7 mouse cellular contexts compared by ENCODE assay signal in the genomic region with DNA sequence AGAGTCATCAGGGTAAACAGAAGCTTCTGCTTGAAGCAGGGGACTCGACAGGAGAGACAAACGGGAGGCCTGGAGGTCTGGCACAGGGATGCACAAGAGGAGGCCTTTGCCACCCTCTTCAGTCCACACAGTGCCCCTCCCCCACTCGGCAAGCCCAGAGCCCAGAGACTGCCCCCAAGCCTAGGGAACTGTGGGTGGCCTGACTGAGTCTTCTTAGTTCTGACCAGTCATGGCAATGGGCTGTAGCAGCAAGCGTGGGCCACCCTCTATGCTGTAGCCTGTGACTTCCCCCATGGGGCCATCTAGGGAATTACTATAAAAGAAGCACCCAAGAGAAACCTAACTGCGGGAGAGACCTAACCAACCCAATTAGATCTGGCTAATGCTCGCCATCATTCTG. TPM values are rescaled to one million over a fixed set of nuclear protein-coding genes. Genes with fewer than 3 reads are reported as not detected.
DNase-seq lines count a peak whose midpoint lies in the region; ATAC-seq and TF ChIP-seq lines count a peak whose summit lies in the region.

No protein-coding gene starts in this region.

- peak overlapping the region; percentile 69; the same call in 1 of the 2 replicates for H3K4me2 ChIP-seq in intestine, postnatal 0 days (replicated peaks; ENCODE audit: low read depth)

- no peaks in the 10 kb centered on the region for H3K36me3 ChIP-seq in intestine, postnatal 0 days (ENCODE audit: control insufficient read depth, insufficient read depth)

- H3K9me3 ChIP-seq in intestine, postnatal 0 days (ENCODE audit: control insufficient read depth): no peaks in the 10 kb centered on the region

- intact Hi-C loops in left cerebral cortex, postnatal 36 days (cut with DNase I): no loop called here

- peak; percentile 70 for TF ChIP-seq CTCF in intestine, postnatal 0 days (IDR thresholded peaks at IDR 0.05; ENCODE audit: low read depth)

- no peak overlapping the region for H3K9ac ChIP-seq in intestine, postnatal 0 days (ENCODE audit: low read depth, low read length)

- ATAC-seq in intestine, postnatal 0 days: no peak

- H3K4me3 ChIP-seq in intestine, postnatal 0 days (ENCODE audit: low read depth, low read length): peak overlapping the region; percentile 47

- 18% methylated on average over 6 of the region's 6 CpGs for WGBS in intestine, postnatal 0 days

- H3K4me1 ChIP-seq in intestine, postnatal 0 days (replicated peaks; ENCODE audit: control insufficient read depth, insufficient read depth, low read length): no peaks in the 10 kb centered on the region

- peak; percentile 4 to 9 for DNase-seq in left cerebral cortex, adult 18-20 months (ENCODE audit: low spot score in 2 of 2)
- DNase-seq in left cerebral cortex, postnatal 36 days (ENCODE audit: low spot score in 2 of 2): no peak
- DNase-seq in embryo, embryonic 9.5 days (ENCODE audit: extremely low spot score): peak; percentile 54
- peak; percentile 59 to 83 for DNase-seq in lung, postnatal 4 days
- DNase-seq in thymus, postnatal 14 days: no peak
- DNase-seq in thymus, adult 18-20 months: no peak

- no peak overlapping the region for H3K27ac ChIP-seq in intestine, postnatal 0 days (ENCODE audit: low read depth, low read length)

- H3K27me3 ChIP-seq in intestine, postnatal 0 days (replicated peaks; ENCODE audit: control insufficient read depth, insufficient read depth, low read length): peaks cover 48% of the 10 kb centered on the region

RNA-seq across cellular contexts. Expression of gene Col13a1, which starts 1.9 kb away (rescaled TPM):
- total RNA-seq in left cerebral cortex, adult 18-20 months (2021): 1 to 10 TPM; 2.1 to 2.2 TPM
- total RNA-seq in left cerebral cortex, postnatal 36 days (2021): 1 to 10 TPM in 1 of 2 experiments, under 1 TPM in 1; 0.88 to 1.2 TPM
- 5.4 and 5.7 TPM in 2 replicates for polyA plus RNA-seq in intestine, postnatal 0 days (2015; fragmentation: Nextera tagmentation; extraction: Ambion mirVana)

Comparison
In these comparisons a context has a peak if more than half of its experiments do, and no peak if none do; other contexts are left out.
1. DNase-seq: peak in left cerebral cortex, adult 18-20 months (2 of 2), embryo, embryonic 9.5 days (single experiment) and lung, postnatal 4 days (2 of 2); none in left cerebral cortex, postnatal 36 days (0 of 2), thymus, postnatal 14 days (single experiment) and thymus, adult 18-20 months (0 of 2).